Mouse (Mus musculus) frontal cortex, postnatal 10 days (tissue): ENCODE results near the gene Zfhx3.

ENCODE experiments used
- DNase-seq, 2 experiments: peaks; one replicate each; pipeline ENCODE4 v3.0.0; 2022; ENCODE audit warnings: low spot score in 2 of 2, mixed read lengths in 1 of 2

Gene Zfhx3

GRCm38 (mm10) chr8:108716291-108716811 is 773.9 kb downstream of the Zfhx3 start:
- no peak for DNase-seq

DNA sequence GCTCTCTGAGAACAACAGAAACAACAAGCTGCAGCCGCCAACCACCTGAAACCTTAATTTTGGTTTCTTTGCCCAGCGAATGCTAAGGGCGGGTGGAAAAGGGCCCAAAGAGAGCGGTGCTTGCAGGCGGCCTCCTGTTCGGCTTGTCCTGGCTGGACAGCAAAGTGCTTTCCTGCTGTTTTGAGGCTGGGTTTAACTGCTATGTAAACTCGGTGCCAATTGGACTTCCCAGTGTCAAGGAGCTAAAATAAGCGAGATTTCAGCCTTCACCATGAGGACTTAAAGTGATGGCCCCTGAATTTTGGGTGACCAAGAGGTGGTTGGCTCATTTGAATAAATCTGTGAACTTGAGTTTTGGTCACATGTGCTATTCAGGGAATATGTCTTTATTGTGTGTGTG is 775.1 kb downstream of the Zfhx3 start:
- DNase-seq = no peak

DNA sequence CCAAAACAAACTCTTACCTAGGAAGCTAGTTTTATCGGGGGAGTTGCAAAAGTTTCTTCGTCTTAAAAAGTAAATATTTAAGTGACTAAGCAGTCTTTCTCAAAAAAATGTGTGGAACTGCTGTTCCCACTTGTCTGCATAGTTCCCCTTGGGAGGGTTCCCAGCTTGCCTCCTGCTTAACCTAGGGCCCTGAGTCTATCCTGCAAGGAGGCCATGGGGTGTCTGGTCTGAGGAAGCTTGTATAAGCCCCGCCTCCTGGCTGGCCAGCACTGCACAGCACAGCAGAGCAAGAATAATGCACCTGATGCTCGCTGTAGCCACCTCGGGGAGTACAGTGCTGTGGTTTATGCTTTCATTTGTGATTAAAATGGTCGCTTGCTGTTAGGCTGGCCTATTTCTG is 775.6 kb downstream of the Zfhx3 start:
- DNase-seq = no peak

DNA sequence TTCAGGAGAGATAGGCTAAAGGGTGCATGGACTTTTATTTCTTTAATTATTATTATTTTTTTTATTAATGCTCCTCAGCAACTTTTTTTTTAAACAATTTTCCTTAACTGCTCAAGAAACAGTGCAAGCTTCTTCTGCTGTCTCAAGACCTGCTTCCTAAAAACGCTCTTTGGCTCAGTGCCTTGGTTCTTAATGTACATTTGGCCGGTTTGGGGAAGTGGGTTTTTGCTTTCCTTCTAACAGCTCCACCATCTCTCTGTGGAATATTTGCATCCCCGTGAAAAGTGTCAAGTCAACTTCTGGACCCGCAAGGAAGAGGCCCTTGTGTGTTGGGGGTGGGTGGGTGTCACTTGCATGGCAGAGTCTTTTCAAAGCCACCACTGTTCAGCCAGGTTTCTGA is 778.4 kb downstream of the Zfhx3 start:
- DNase-seq = no peak

DNA sequence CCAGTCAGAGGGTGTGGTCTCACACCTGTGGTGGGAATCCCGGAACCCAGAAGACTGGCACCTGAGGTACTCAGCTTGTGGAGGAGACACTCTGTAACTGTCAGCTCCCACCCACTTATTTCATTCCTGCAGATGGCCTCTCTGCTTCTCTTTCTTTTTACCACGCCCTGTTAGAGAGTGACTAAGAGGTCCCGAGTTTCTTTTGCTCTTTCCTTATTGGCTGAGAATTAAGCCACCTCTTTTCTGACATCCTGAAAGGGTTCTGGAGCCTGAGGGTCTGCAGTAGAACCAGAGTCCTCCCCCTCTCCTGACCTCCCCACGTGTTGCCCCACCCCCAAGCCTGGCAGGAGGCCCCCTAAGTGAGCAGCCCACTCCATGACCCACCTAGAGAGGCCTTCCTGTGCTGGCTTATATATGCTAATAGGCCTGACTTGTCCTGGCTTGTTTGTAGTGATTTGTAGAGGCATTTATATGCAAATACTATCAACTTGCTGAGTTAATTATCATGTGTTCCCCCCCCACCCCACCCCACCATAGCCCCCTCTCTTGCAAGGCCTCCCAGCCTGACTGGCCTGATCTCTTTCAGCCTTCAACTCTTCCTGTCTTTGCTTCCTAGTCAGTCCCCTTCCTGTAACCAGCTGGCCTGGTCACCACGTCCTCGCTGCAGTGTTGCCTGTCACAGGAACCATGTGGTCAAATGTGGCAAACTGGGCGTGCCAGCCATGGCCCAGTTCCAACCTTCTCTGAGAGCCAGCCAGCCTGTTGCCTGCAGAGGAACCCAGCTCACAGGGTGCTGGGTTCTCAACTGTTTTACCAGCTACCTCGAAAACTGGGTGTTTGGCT is 780.4 kb downstream of the Zfhx3 start:
- DNase-seq = peak; percentile 50 to 57

DNA sequence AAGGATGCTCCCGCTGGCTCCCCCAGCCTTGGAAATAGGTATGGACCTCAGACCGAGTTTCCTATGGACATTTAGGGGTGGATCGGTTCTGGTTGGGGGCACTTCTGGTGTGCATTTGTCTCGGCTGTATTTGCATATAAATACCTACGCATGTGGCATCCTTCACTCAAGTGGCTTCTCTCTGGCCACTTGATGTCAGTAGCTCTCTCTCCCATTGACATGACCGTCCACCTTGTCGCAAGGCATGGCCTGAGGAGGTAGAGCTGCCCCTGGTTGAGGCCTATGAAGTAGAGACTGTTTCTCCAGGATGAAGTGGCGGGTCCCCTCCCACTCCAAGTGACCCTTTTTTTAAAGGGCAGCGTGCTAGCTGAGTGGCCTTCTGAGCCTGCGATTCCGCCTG is 781.2 kb downstream of the Zfhx3 start:
- no peak for DNase-seq

- DNase-seq = no peak
Observed at GRCm38 (mm10) chr8:108724818-108725506, 782.5 kb downstream of the Zfhx3 start.

DNA sequence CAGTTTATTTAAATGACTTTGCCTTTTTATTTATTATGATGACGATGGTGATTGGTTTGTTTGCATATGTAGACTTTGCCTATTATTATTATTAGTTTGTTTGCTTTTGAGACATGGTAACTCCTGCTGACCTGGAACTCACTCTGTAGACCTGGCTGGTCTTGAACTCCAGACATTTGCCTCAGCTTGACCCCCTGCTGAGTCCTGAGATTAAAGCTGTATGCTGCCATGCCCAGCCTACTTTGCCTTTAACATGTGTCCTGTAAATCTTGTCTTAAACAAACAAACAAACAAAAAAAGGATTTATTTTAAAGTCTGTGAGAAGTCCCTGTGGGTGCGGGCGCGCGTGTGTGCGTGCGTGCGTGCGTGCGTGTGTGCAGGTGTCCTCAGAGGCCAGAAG is 783.2 kb downstream of the Zfhx3 start:
- no peak for DNase-seq

GRCm38 (mm10) chr8:108726541-108727241 is 784.2 kb downstream of the Zfhx3 start:
- no peak for DNase-seq

GRCm38 (mm10) chr8:108729169-108729568 is 786.7 kb downstream of the Zfhx3 start:
- DNase-seq = no peak

GRCm38 (mm10) chr8:108729667-108730329 is 787.4 kb downstream of the Zfhx3 start:
- no peak for DNase-seq

- no peak for DNase-seq
Observed at GRCm38 (mm10) chr8:108730907-108731440, 788.5 kb downstream of the Zfhx3 start.

GRCm38 (mm10) chr8:108732500-108732899 is 790.1 kb downstream of the Zfhx3 start:
- DNase-seq = no peak

GRCm38 (mm10) chr8:108733385-108733784 is 790.9 kb downstream of the Zfhx3 start:
- no peak for DNase-seq

DNA sequence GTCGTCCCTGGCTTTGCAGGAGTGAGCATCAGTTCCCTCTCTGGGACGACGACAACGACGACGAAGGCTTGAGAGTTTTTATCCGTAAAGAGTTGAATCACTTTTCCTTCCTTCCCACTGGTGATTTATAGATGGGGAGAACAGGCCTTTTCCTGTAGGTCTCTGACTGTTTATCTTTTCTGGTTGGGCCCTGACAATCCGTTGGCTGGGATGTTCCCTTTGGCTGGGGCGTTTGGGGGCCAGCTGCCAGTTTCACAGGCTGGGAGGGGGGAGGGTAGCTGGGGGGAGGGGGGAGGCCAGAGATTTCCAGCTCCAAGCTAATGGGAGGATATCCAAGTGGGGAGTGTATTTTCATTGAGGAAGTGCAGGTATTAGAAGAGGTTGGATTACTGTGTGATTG is 794.0 kb downstream of the Zfhx3 start:
- DNase-seq = no peak

DNA sequence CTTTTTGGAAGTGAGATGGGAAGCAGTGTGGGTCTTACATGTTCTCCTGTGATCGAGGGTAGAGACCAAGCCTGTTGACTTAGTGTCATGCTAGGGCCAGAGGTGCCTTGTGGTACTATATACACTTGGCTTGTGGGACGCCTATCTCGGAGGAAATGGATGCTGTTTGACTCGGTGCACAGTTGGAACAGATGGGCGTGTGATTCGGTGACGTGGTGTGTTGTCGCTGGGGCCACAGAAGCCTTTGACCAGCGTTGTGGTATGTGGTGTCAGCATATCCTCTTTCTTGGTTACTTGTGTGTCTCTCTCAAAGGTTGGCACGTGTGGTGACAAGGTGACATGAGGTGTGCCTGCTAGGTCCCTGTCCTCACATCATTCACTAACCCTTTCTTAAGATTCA is 795.7 kb downstream of the Zfhx3 start:
- no peak for DNase-seq

GRCm38 (mm10) chr8:108739517-108739916 is 797.1 kb downstream of the Zfhx3 start:
- DNase-seq = no peak

DNA sequence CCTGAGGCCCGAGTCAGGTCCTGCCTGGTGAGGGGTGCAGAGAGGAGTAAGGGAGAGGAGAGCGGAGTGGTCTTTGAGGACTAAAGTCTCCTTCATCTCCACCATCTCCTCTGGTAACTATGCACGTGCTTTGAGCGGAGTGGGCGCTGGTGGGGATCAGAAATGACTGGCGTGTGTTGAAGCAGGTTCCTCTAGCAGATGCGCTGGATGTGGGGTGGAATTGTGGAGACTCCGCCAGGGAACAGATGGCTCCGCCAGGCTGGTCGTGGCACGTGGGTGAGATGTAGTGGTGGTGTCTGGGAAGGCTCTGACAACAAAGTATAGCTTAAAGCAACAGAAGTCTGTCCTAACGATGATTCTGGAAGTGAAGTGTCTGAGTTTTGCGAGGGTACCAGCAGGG is 798.0 kb downstream of the Zfhx3 start:
- peak; percentile 60 to 64 for DNase-seq

GRCm38 (mm10) chr8:108741651-108742050 is 799.2 kb downstream of the Zfhx3 start:
- no peak for DNase-seq

- no peak for DNase-seq
Observed at GRCm38 (mm10) chr8:108742465-108742864, 800.0 kb downstream of the Zfhx3 start.

- no peak for DNase-seq
Observed at GRCm38 (mm10) chr8:108743238-108743637, 800.8 kb downstream of the Zfhx3 start.
